Mouse (Mus musculus) CD4-positive helper T cell, adult 2 months (primary cell): ENCODE data around the gene 4930539E08Rik.

ENCODE experiments used
- DNase-seq: peaks from one replicate; pipeline ENCODE4 v3.0.0-alpha.2; 2012; ENCODE audit warnings: low read depth, missing footprints, low spot score

Gene 4930539E08Rik

GRCm38 (mm10) chr17:28930392-28931074, 15.4 kb upstream of the 4930539E08Rik start:
- no peak for DNase-seq

GRCm38 (mm10) chr17:28929369-28929768, 14.2 kb upstream of the 4930539E08Rik start:
- no peak for DNase-seq

- no peak for DNase-seq
Measured at GRCm38 (mm10) chr17:28928004-28928403, 12.9 kb upstream of the 4930539E08Rik start.

- peak; percentile 72 for DNase-seq
Measured at GRCm38 (mm10) chr17:28926866-28927635, 11.9 kb upstream of the 4930539E08Rik start.

- peak; percentile 68 for DNase-seq
Measured at GRCm38 (mm10) chr17:28926380-28926779, 11.3 kb upstream of the 4930539E08Rik start.

- DNase-seq, result no peak
Measured at GRCm38 (mm10) chr17:28924957-28925595, 10.0 kb upstream of the 4930539E08Rik start.

GRCm38 (mm10) chr17:28922096-28922495, 7.0 kb upstream of the 4930539E08Rik start:
- no peak for DNase-seq

GRCm38 (mm10) chr17:28921086-28921485, 6.0 kb upstream of the 4930539E08Rik start:
- no peak for DNase-seq

- no peak for DNase-seq
Measured at GRCm38 (mm10) chr17:28916520-28916919, 1.4 kb upstream of the 4930539E08Rik start.

GRCm38 (mm10) chr17:28913940-28914339, 1.2 kb downstream of the 4930539E08Rik start:
- no peak for DNase-seq

GRCm38 (mm10) chr17:28913200-28913599, 1.9 kb downstream of the 4930539E08Rik start:
- DNase-seq, result no peak

GRCm38 (mm10) chr17:28910139-28910538, 5.0 kb downstream of the 4930539E08Rik start:
- DNase-seq, result no peak

GRCm38 (mm10) chr17:28909252-28909941, 5.7 kb downstream of the 4930539E08Rik start:
- DNase-seq, result peak; percentile 50

- peak; percentile 54 for DNase-seq
Measured at GRCm38 (mm10) chr17:28907959-28908358, 7.2 kb downstream of the 4930539E08Rik start.

- DNase-seq, result no peak
Measured at GRCm38 (mm10) chr17:28905377-28905916, 9.7 kb downstream of the 4930539E08Rik start.

GRCm38 (mm10) chr17:28904546-28905376, 10.4 kb downstream of the 4930539E08Rik start:
- DNase-seq, result peak; percentile 66

GRCm38 (mm10) chr17:28901559-28901958, 13.6 kb downstream of the 4930539E08Rik start:
- DNase-seq, result no peak

- no peak for DNase-seq
Measured at GRCm38 (mm10) chr17:28899427-28899826, 15.7 kb downstream of the 4930539E08Rik start.

- DNase-seq, result no peak
Measured at GRCm38 (mm10) chr17:28898249-28898648, 16.9 kb downstream of the 4930539E08Rik start.

GRCm38 (mm10) chr17:28897817-28898216, 17.3 kb downstream of the 4930539E08Rik start:
- no peak for DNase-seq
